Mouse (Mus musculus) heart, postnatal 4 days (tissue): ENCODE measurements around the gene Farp1. TPM values are rescaled to one million over a fixed set of nuclear protein-coding genes. Genes with fewer than 3 reads are reported as not detected.
"Not testable (repeated sequence)": the region's sequence is repeated elsewhere in the genome, so short reads cannot be mapped to it uniquely, and the experiment has no call there.

Experiments
- DNase-seq: peaks from one replicate; pipeline ENCODE4 v3.0.0; 2021
- total RNA-seq, 2 experiments: library from RNA; stranded (reverse); gene quantifications; 2 replicates each; pipeline ENCODE4 v1.2.3; 2021

Gene Farp1
- 10 to 100 TPM; 42.9 to 43.2 TPM for total RNA-seq

- DNase-seq: peak; percentile 90
These were observed at the start of gene Farp1 for GRCm38 (mm10) chr14:121034973-121035662. Farp1 (plus strand) TSS chr14:121035200.

GRCm38 (mm10) chr14:120989126-120989525 lies 45.9 kb upstream of the Farp1 start:
- no peak for DNase-seq

DNA sequence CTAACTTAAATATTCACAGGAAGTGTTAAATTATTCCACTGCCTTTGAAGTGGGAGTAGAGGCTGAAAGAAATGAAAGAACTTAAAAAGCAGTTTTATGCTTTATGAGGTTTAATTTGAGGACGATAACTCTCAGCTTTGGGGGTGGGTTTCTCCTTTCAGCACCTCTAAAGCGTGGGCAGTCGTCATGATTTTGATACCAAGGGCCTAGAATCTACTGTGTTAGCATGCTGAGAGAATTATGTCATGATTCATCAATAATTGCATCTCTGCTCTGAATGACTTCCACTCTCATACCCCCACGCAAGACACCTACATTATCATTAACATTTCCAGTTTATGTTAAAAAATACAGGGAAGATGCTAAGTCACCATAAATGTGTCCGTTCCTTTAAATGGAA lies 37.3 kb upstream of the Farp1 start:
- DNase-seq: no peak

GRCm38 (mm10) chr14:121000561-121001340 lies 34.2 kb upstream of the Farp1 start:
- DNase-seq: no peak

DNA sequence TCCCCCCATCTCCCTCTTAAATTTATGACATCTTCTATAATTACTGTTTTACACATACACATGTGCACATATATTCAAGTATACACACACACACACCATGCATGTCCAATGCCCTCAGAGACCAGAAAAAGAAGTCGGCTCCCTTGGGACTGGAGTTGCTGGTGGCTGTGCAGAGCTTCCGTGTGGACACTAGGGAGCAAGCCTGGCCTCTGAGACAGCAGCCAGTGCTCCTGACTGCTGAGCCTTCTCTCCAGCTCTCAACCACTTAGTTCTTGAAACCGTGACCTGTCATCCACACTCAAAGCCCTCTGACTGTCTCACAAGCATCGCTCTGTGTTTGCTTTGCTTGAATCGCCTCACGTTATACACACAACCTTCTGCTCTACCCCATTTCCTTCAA lies 29.4 kb upstream of the Farp1 start:
- DNase-seq: no peak

- no peak for DNase-seq
These were observed 29.0 kb upstream of the Farp1 start for GRCm38 (mm10) chr14:121006021-121006420.

- DNase-seq: no peak
These were observed 19.8 kb upstream of the Farp1 start for GRCm38 (mm10) chr14:121015114-121015690.

GRCm38 (mm10) chr14:121022403-121022802 lies 12.6 kb upstream of the Farp1 start:
- DNase-seq: no peak

GRCm38 (mm10) chr14:121025381-121025780 lies 9.6 kb upstream of the Farp1 start:
- DNase-seq: peak; percentile 39

- no peak for DNase-seq
These were observed 3.6 kb upstream of the Farp1 start for GRCm38 (mm10) chr14:121031396-121031795.

DNA sequence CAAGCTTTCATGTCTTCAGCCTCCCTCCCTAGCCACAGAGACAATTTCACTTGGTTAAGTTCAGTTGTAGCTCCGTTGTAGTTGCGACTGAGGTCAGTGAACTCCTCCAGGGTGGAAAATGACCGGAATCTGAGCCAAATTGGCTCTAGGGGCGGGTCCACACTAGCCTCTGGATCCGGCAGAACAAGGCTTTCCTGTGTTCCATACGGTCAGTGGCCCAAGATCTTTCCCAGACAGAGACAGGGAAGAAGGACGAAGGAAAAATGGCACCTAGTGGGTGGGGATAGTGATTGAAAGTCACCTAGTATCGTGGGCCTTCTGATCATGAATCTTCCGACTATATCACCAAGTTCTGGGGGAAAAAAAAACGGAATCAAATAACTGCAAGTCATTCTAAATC lies 475 bp upstream of the Farp1 start:
- DNase-seq: peak; percentile 49

DNA sequence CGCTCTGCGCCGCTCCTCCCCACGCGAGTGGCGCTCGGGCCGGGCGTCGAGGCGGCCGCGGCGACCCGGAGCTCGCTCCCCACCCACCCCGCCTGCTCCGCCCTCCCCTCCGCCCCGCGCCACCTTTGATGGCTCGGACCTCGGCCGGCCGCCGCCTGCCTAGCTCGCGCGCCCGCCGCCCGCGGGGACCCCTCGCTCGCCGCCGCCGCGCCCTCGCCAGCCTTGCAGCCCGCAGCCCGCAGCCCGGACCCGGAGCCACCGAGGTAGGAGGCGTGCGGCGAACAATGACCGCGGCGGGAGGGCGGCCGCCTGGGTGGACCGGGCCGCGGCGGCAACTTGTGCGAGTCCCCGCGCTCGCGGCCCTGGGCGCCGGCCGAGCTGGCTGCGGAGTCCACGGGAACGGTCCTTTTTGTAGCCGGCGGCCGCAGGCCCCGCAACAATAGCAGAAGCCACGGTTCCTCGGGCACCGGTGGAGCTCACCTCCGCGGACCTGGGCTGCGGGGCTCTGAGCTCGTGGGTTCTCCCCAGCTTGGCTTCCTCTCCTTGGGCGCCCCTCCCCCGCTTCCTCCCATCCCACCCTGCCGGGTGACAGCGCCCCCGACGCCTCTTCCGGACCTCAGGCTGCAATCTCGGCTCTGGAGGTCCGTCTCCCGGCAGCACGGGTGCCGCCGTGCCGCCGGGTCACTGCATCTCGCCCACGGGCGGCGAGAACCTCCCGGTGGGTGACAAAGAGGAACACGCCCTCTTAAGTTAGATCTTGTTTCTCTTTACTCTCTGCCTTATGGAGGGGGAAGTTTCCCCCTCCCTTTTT lies 868 bp downstream of the Farp1 start:
- peak; percentile 78 for DNase-seq

- peak; percentile 35 for DNase-seq
These were observed 1.7 kb downstream of the Farp1 start for GRCm38 (mm10) chr14:121036612-121037221.

DNA sequence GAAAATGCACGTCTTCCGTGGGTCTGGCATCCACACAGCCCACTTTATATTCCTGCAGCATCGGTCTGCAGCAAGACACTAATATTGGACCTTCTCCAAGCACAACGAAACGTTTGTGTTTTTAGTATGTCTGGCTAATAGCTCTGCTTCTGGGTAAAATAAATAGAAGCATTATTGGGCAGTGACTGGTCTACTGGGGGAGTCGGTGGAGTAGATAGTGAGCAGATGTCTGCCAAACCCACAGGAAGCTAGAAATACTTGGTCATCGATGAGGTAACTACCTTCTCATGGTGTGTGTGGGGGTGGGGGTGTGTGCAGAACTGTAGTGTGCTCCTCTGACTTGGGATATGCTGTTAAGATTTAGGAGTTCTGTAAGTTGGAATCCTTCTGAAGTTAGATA lies 2.3 kb downstream of the Farp1 start:
- DNase-seq: no peak

DNA sequence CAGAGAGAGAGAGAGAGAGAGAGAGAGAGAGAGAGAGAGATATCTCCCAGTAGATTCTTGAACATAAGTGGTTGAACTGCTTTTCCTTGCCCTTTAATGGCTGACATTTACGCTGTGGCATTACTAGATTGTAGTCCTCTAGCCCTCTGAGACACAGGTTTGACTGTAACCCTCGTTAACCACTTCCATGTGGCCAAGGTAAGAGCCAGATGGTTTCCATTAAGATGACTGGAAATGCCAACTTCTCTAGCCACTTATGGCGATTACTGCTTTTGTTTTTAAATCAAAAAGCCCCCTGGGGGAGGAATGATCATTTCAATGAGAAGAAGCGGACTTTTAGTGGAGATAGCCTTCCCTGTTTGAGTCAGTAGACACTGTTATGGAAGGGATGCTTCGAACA lies 3.7 kb downstream of the Farp1 start:
- no peak for DNase-seq

DNA sequence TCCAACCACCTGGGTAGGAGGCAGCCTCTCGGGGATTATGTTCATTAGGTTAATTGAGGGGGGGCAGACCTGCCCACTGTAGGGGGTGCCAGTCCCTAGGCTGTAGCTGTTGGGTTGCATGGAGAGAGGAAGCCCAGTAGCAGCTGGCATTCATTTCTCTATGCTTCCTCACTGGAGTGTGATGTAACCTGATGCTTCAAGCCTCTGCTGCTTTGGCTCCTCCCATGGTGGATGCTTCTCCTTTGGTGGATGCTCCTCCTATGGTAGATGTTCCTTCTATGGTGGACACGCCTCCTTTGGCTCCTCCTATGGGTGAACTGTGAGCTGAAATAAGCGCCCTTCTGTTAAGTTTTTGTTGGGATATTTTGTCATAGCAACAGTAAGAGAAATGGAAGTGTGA lies 9.1 kb downstream of the Farp1 start:
- DNase-seq: no peak

- no peak for DNase-seq
These were observed 11.4 kb downstream of the Farp1 start for GRCm38 (mm10) chr14:121046313-121046961.

DNA sequence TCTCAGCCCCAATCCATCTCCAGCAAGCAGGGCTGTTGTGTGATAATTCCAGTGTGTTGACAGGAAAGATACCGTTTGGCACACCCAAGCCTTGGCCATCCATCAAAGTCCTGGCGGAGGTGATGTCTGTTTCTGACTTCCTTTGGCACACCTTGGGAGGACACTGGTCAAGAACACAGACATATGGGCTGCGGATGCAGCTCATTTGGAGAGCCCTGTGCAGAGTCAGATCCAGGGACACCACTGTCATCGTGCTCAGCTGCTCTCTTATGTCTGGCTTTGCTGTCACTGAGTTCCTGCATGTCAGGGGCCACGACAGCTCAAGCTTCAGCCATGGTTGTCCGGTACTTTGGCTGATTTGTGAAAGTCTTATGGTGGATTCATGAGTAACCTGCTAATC lies 12.8 kb downstream of the Farp1 start:
- no peak for DNase-seq

DNA sequence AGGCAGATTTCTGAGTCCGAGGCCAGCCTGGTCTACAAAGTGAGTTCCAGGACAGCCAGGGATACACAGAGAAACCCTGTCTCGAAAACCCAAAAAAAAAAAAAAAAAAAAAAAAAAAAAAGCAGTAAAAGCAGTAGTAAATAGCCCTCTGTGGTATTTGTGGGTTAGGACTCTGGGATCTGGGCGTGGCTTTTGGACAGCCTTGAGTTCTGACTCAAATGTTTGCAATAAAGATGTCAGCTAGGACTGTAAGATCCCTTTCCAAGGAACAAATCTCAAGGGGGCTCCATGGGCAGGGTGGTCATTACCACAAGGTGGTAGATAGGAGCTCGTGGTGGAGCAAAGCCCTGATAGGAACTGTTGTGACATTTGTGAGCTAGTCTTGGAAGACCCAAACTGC lies 16.0 kb downstream of the Farp1 start:
- not testable (repeated sequence) for DNase-seq

DNA sequence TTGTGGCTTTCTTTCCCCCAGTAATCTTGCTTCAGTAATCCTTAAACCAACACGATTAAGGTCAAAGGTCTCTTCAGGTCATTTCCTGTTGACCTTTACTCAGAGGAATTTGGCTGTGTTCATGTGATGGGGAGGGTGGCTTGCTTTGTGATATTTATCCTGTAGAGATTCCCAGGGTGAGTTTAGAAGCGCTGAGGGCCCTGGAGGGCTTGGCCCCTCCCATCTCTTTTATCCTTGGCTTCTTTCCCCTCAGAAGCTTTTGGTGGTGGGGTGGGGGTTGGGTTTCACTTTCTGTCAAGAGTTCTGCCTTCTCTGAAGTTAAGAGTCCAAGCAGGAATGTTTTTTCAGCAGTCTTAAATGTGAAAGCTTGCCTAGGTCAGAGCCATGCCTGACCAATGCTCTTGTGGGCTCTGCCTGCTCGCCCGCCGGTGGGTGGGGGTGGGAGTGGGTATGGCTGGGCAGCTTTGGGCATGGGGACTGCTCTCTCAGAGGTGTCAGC lies 18.1 kb downstream of the Farp1 start:
- DNase-seq: peak; percentile 51

DNA sequence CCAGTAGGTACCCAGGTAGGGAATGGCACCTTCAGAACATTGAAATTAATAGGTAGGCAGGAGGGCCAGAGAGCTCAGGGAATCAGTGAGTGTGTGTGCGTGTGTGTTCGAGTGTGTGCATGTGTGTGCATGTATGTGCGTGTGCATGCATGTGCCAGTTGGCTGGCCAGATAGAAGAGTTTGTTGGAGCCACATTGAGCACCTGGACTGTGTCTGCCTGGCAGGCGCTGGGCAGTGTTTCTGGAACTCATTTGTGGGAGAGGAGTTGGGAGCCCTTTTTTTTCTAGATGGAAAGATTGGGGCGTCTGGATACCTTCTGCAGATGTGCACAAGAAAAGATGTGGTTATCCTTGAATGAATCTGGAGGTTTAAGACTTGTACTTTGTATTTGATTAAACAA lies 19.1 kb downstream of the Farp1 start:
- no peak for DNase-seq

GRCm38 (mm10) chr14:121057750-121058149 lies 22.8 kb downstream of the Farp1 start:
- DNase-seq: no peak
